Mouse (Mus musculus) adipocyte (in vitro differentiated cells): ENCODE results near the gene Mei4.

Experiments used
- DNase-seq: peaks from one replicate; pipeline ENCODE4 v3.0.0-alpha.2; 2016; ENCODE audit warnings: low spot score

Gene Mei4

GRCm38 (mm10) chr9:82160143-82160542 lies 296.7 kb downstream of the Mei4 start:
- DNase-seq = no peak

- no peak for DNase-seq
Measured at GRCm38 (mm10) chr9:82162415-82162814, 298.9 kb downstream of the Mei4 start.

- no peak for DNase-seq
Measured at GRCm38 (mm10) chr9:82217976-82218375, 354.5 kb downstream of the Mei4 start.

GRCm38 (mm10) chr9:82247695-82248445 lies 384.4 kb downstream of the Mei4 start:
- no peak for DNase-seq
